Mouse (Mus musculus): Measurements from ENCODE around the gene Rho.

DNA sequence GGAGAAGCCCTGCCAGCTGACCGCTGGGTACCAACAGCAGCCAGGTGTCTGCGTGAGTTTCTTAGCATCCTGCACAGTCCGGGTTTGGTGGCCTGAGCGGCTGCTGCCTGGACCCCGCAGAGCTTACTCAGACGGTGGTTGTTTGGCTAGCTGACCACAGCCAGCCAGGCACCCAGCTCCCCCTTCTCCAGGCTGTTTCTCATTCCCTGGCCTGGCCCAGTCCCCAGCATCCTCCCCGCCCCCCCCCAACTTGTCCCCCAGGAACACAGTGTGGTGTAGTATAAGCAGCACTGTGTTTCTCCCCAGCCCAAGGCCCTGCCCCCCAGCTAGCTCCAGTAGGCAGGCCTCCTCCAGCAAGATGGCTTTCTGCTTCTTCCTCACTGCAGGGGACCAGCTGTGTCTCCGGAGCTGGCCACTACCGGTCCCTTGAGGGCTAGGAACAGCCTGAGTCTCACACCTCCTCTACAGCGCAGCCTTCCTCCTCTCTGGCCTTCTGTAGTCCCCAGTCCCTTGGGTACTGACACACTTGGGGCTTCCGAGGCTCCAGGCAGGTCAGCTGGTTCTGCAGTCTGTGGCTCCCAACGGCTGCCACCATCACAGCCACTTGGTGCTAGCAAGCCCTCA is 55.0 kb downstream of the Rho start:
- TF ChIP-seq POLR2A (IDR thresholded peaks at IDR 0.05; ENCODE audit: control insufficient read depth in 1 of 2, insufficient read depth in 1 of 2, low read depth in 1 of 2, low read length in 2 of 2, poor library complexity in 1 of 2) (no peak), SMC3 (IDR thresholded peaks at IDR 0.05; ENCODE audit: low read depth, low read length) (no peak), ZMIZ1 (IDR thresholded peaks at IDR 0.05; ENCODE audit: low read depth, low read length) (no peak), TCF12 (IDR thresholded peaks at IDR 0.05; ENCODE audit: low read depth, low read length) (no peak), CTCF (IDR thresholded peaks at IDR 0.05 in 2 of 3, conservative IDR thresholded peaks at IDR 0.05 in 1 of 3; ENCODE audit: control insufficient read depth in 1 of 3, insufficient read depth in 1 of 3, low read depth in 2 of 3, low read length in 3 of 3, poor library complexity in 1 of 3, severe bottlenecking in 1 of 3) (no peak), MAX (IDR thresholded peaks at IDR 0.05; ENCODE audit: low read length) (no peak), EP300 (IDR thresholded peaks at IDR 0.05; ENCODE audit: low read depth in 1 of 2, low read length in 2 of 2) (no peak), SIN3A (IDR thresholded peaks at IDR 0.05; ENCODE audit: low read length) (no peak), USF1 (IDR thresholded peaks at IDR 0.05; ENCODE audit: low read depth, low read length) (no peak), MAFK (IDR thresholded peaks at IDR 0.05; ENCODE audit: borderline replicate concordance, low read depth, low read length) (no peak), ZKSCAN1 (IDR thresholded peaks at IDR 0.05; ENCODE audit: low read depth, low read length) (no peak), ETS1 (IDR thresholded peaks at IDR 0.05; ENCODE audit: low read depth, low read length) (no peak), POLR2AphosphoS5 (IDR thresholded peaks at IDR 0.05; ENCODE audit: borderline replicate concordance, low read depth, low read length) (no peak), HCFC1 (IDR thresholded peaks at IDR 0.05; ENCODE audit: low read depth, low read length) (no peak)
